Mouse (Mus musculus) gastrocnemius, adult 2 months (tissue): ENCODE measurements at regions not wholly inside any gene's neighbourhood (a gene's known extent, or its start where the extent isn't known, plus 50 kb on each side); places are given as distances from the start of the nearest gene placed in this dataset.

Experiments used
- DNase-seq: peaks from one replicate; pipeline ENCODE4 v3.0.0; 2022
- H3K27ac ChIP-seq: fragments of 200-600 bp; 2 replicates; pipeline ENCODE4 v1.8.1; 2022; ENCODE audit warnings: mild to moderate bottlenecking
- H3K4me3 ChIP-seq: fragments of 200-600 bp; 2 replicates; pipeline ENCODE4 v1.8.1; 2022; ENCODE audit warnings: mild to moderate bottlenecking, moderate library complexity
- CTCF ChIP-seq: fragments of 200-600 bp; IDR thresholded peaks from 2 replicates; pipeline ENCODE4 v1.8.1; 2022; ENCODE audit warnings: antibody characterized with exemption, mild to moderate bottlenecking, moderate library complexity
- intact Hi-C: fragments of 180-260 bp; cut with DNase I; formaldehyde crosslinking; loops from one replicate; pipeline ENCODE4 v1.15.1; 2025

GRCm38 (mm10) chr9:46810266-46810665 lies 188.3 kb upstream of the Gm4791 start:
- Histone ChIP-seq H3K27ac (no peak overlapping the region), H3K4me3 (no peak overlapping the region)
- no peak for DNase-seq
- intact Hi-C loops = loop anchor here (10.0 kb wide), 1 partner anchor 75 kb away; no protein-coding TSS in a partner anchor
- no peak for TF ChIP-seq CTCF

GRCm38 (mm10) chr9:46795446-46795845 lies 203.1 kb upstream of the Gm4791 start:
- no peak for DNase-seq
- no peak for TF ChIP-seq CTCF
- Histone ChIP-seq H3K4me3 (no peak overlapping the region), H3K27ac (no peak overlapping the region)
- intact Hi-C loops = no loop called here

GRCm38 (mm10) chr9:46789036-46789435 lies 209.5 kb upstream of the Gm4791 start:
- intact Hi-C loops = no loop called here
- no peak for TF ChIP-seq CTCF

GRCm38 (mm10) chr9:46788456-46788855 lies 210.1 kb upstream of the Gm4791 start:
- intact Hi-C loops = no loop called here
- Histone ChIP-seq H3K27ac (no peak overlapping the region), H3K4me3 (no peak overlapping the region)
- TF ChIP-seq CTCF = no peak
- no peak for DNase-seq

More at GRCm38 (mm10) chr9:46789036-46789435, 209.5 kb upstream of the Gm4791 start:
- no peak overlapping the region for H3K27ac ChIP-seq
- no peak overlapping the region for H3K4me3 ChIP-seq
- no peak for DNase-seq

GRCm38 (mm10) chr9:46784355-46784975 lies 214.1 kb upstream of the Gm4791 start:
- no peak overlapping the region for H3K27ac ChIP-seq
- intact Hi-C loops = no loop called here
- no peak overlapping the region for H3K4me3 ChIP-seq
- TF ChIP-seq CTCF = no peak
- DNase-seq = no peak

GRCm38 (mm10) chr9:46783597-46784354 lies 214.8 kb upstream of the Gm4791 start:
- H3K27ac ChIP-seq = no peak overlapping the region
- no peak for TF ChIP-seq CTCF
- no peak overlapping the region for H3K4me3 ChIP-seq
- DNase-seq = no peak
- intact Hi-C loops = no loop called here

- intact Hi-C loops = no loop called here
- TF ChIP-seq CTCF = no peak
- DNase-seq = no peak
- Histone ChIP-seq H3K4me3 (no peak overlapping the region), H3K27ac (no peak overlapping the region)
These were observed 216.9 kb upstream of the Gm4791 start for GRCm38 (mm10) chr9:46781681-46782080.

GRCm38 (mm10) chr9:46778769-46779168 lies 219.8 kb upstream of the Gm4791 start:
- Histone ChIP-seq H3K27ac (no peak overlapping the region), H3K4me3 (no peak overlapping the region)
- TF ChIP-seq CTCF = no peak
- DNase-seq = no peak
- intact Hi-C loops = no loop called here

- Histone ChIP-seq H3K27ac (no peak overlapping the region), H3K4me3 (no peak overlapping the region)
- DNase-seq = no peak
- intact Hi-C loops = no loop called here
- TF ChIP-seq CTCF = no peak
These were observed 223.7 kb upstream of the Gm4791 start for GRCm38 (mm10) chr9:46774821-46775220.

- Histone ChIP-seq H3K27ac (no peak overlapping the region), H3K4me3 (no peak overlapping the region)
- no peak for TF ChIP-seq CTCF
- no peak for DNase-seq
- intact Hi-C loops = no loop called here
These were observed 238.3 kb upstream of the Gm4791 start for GRCm38 (mm10) chr9:46760247-46760646.

- Histone ChIP-seq H3K4me3 (no peak overlapping the region), H3K27ac (no peak overlapping the region)
- intact Hi-C loops = no loop called here
- DNase-seq = no peak
- TF ChIP-seq CTCF = no peak
These were observed 241.4 kb upstream of the Gm4791 start for GRCm38 (mm10) chr9:46757005-46757672.

- H3K27ac ChIP-seq = no peak overlapping the region
- no peak for DNase-seq
- no peak for TF ChIP-seq CTCF
- intact Hi-C loops = no loop called here
- H3K4me3 ChIP-seq = no peak overlapping the region
These were observed 246.6 kb upstream of the Gm4791 start for GRCm38 (mm10) chr9:46751981-46752380.

- H3K27ac ChIP-seq = no peak overlapping the region
- intact Hi-C loops = no loop called here
- TF ChIP-seq CTCF = no peak
- H3K4me3 ChIP-seq = no peak overlapping the region
- DNase-seq = no peak
These were observed 249.1 kb upstream of the Gm4791 start for GRCm38 (mm10) chr9:46749441-46749840.
